Mouse (Mus musculus) left cerebral cortex, adult 18-20 months (tissue): ENCODE measurements around the gene Map4k4. TPM values are rescaled to one million over a fixed set of nuclear protein-coding genes. Genes with fewer than 3 reads are reported as not detected.

Experiments used
- DNase-seq, 2 experiments: peaks; one replicate each; pipeline ENCODE4 v3.0.0; 2021 to 2022; ENCODE audit warnings: low spot score in 2 of 2, mixed read lengths in 1 of 2
- total RNA-seq, 2 experiments: library from RNA; stranded (reverse); gene quantifications; 2 replicates each; pipeline ENCODE4 v1.2.3; 2021

The Map4k4 gene
- total RNA-seq, 2 experiments from 2014 or later, result 87.1 to 95.0 TPM

DNA sequence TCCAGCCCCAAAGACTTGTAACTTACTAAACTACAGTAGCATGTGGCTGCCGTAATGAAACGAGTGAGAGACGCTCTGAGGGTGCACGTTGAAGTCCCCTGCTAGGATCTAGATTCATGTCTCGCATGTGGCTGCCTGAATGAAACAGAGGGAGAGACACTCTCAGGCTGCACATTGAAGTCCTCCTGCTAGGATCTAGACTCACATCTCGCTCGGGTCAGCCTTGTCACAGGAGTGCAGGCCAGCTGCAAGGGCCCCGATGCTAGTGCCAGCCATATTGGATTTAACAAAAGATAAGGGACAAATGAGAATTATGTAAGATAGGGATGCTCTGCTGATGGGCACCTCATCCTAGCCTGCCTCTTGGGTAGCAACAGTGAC lies 130.3 kb downstream of the Map4k4 start:
- no peak for DNase-seq

DNA sequence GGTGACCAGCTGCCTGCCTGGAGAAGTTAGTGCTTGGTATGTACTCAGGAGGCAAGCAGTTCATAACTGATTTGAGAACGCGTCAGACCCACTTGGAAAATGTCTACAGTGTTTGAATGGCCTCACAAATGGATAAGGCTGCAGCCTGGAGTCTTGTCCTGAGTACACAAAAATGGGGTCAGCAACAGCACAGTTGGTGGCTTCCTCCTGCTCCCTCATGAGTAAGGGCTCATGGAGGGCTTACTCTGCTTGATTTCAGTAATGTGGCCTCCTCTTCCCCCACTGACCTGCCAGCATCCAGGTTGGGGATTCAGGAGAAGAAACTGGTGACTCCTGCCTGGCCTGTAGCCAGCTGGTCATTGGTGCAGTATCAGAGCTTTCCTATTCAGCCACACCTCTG lies 130.9 kb downstream of the Map4k4 start:
- DNase-seq, result no peak

DNA sequence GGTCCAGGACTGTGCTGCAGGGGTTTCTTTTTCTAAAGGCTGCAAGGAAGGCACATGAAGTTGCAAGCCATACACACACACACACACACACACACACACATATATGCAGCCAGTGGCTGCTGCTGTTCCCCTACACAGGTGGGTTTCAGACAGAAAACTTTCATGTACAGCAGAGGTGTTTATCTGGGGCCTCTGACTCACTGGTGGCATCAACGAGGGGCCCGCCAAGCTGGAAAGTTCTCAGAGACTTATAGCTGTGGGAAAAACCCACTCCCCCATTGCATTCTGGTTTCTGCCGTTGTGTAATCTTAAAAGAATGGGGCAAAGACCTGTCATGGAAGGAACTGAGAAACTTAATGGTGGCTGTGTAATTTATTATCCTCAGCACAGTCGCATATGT lies 132.6 kb downstream of the Map4k4 start:
- no peak for DNase-seq

DNA sequence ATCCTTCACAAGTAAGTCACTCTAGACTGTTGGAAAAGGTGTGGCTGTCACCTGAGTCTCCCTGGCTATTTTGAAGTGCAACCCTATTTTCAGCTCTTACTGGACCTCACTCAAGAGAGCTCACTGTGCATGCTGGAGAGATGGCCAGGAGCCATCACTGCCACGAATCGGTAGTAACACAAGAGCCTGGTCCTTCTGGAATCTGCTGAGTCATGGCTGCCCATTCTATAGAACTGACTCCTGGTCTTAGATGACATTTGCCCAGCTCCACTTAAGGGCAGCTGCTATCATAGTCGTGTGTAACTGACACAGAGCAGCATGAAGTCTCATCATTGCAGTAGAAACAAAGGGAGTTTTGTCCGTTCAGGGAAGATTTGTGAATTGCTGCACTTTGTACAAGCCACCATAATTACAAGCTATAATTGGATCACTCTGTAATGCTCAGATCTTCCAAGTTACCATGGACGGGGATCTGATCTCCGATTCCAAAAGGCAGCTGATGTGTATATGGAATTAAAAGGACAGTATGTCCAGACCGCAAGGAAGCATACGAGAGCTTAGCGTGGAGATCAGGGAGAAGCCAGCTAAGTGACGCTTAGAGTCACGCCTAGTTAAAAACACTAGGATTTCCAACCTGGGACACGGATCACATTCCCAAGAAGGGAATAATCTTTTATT lies 133.2 kb downstream of the Map4k4 start:
- DNase-seq, result no peak

DNA sequence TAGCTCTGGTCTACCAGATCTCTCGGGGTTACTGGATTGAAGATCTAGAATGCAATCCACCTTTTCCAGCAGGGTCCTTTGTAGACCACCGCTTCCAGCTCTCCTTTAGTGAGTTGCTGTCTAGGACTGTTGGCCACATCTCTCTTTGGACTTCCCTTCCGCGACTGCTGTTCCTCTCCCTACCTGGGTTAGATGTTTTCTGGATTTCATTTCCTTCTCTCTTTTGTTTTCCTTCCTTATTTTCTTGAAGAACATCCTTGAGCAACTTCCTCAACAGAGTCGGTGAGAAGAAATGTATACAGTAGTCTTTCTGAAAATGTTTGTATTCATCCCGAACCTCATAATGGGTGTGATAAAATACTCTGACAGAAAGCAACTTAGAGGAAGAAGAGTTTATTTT lies 137.1 kb downstream of the Map4k4 start:
- DNase-seq, result no peak

DNA sequence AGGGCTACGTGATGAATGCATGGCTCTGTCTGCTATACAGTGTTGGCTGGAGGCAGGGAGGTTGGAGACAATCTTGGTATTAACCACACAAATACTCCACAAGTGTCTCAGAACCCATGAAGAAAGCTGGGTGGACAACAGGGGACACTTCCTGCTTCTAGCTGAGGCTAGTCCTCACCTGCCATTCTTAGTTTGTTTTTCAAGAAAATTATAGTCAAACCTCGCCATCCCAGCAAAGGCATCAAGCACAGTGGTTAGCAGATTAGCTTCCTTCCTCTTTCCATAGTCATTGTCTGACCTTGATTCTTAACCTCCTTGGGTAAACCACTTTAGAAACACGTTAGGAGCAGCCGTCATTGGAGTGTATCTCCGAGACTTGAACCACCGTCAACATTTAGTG lies 145.0 kb downstream of the Map4k4 start:
- no peak for DNase-seq

DNA sequence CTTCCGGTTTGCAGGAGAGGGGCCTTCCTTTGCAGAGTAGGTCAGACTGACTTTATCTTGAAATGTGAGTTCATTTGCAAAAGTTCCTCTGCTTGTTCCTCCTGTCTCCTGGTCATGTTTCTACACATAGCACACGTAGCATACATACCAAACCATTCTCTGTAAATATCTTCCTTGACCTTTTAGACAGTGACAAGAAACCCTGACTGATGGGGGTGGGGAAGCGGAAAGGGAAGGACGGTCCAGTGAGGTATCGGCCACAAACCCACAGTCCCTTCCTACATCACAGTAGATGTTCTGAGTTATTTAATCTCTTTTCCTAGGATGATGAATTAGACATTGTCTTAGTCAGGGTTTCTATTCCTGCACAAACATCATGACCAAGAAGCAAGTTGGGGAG lies 145.9 kb downstream of the Map4k4 start:
- no peak for DNase-seq

DNA sequence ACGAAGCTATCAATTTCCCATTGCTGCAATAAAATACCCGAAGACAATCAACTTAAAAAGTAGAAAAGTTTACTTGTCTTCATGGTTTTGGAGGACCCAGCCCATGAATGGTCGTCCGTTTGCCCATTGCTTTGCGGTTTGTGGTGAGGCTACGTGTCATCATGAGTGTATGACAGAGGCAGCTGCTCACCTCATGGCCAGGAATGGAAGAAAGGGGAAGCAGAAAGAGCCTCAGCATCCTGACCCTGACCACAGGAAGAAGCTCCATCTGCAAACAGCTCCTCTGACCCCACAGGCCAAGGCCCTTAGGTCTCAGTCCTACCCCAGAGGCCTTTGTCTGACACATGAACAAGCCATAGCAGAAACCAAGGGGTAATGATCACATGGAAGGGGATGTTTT lies 150.4 kb downstream of the Map4k4 start:
- DNase-seq, result no peak

DNA sequence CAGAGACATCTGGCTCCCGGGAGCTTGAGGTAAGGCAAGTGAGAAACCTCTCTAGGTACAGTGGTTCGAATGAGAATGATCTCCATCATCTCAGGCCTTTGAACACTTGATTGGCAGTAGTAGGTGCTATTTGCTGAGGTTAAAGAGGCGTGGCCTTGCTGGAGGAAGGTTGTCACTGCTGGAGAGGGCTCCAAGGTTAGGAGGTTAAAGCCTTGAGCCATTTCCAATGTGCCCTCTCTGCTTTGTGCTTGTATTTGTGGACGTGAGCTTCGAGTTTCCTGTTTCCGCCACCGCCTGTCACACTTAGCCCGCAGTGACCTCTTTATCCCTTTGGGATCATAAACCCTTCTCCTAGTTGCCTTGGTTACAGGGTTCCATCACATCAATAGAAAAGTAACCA lies 151.4 kb downstream of the Map4k4 start:
- DNase-seq, result no peak

DNA sequence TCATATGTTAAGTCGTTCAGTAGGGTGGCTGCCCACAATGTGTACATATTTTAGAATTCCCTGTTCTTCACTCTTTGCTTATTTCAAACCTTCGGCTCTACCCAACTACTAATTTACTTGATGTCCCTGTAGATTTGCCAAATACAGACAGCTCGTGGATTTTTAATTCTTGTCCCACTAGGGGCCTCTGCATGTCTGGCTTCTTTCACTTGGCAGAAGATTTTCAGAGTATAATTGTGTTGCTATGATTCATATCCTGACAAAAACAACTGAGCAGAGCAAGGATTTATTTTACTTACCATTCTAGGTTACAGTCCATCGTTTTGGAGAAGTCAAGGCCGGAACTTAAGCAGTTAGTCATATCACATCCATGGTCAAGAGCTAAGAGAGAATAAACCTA lies 152.4 kb downstream of the Map4k4 start:
- no peak for DNase-seq

DNA sequence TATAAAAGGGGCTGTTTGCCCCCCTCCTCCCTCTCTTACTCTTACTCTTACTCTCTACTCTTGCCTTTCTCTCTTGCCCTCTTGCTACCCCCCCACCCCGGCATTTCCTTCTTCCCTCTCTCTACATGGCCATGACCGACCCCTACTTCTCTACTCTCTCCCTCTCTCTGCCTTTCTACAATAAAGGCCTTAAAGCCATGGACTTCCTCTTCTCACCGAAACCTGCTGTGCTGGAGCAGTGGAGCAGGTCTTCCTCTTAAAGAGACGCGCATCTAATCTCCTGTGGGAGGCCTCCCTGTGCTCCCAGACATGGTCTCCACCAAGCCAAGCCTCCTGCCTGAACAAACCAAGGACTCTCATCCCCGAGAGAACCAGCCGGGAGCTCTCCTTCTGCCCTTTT lies 154.3 kb downstream of the Map4k4 start:
- DNase-seq, result no peak

DNA sequence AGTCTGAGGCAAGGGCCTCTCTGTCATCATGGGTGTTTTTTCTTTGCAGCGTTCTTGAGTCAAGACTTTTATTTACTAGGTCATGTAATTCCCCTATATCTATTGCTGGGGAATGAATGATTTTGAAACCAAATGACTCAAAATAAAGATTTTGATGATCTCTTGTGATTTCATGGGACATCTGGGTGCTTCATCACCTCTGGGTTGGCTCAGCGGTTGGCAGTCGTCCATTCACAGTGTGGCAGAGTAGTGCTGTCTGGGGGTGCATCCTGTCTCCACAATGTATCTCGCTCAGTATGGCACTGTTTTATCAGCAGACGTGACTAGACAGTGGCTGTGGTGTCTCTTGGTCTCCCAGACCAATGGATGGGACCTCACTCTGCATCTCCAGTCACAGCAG lies 155.2 kb downstream of the Map4k4 start:
- peak in 1 of 2 experiments; percentile 24 for DNase-seq

DNA sequence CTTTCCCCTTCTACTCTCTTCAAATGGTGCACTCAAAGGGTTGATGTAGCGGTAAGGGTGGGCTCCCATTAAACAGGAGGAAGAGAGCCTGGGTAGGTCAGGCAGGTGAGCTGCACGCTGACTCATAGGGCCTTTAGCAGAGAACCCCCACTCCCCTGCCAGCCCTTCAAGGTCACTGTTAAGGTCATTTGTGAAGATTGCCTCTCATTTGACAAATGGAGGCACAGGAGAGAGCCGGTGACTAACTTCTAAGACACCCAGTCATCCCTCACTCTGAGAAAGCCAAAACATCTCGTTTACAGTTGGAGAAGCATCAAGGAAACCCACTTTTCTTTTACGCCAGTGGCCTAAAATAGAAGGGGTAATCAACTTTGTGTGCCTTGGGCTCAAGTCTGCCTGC lies 156.6 kb downstream of the Map4k4 start:
- no peak for DNase-seq

DNA sequence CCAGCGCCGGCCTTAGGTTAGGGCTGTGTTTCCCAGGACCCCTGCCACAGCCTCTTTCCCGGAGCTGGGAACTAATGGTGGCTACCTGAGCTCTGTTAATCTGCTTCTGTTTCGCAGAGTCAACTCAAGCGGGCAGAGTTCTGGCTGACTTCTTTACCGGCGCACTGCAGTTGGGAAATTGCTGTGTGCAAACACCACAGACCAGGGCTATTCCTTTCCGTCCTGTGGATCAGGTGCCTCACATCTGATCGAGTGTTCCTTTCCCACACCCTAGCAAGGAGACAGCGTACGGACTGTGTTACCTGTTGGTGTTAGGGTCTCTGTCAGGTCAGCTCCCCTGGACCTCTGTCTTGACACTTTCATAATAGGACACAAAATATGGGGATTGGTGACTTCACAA lies 157.3 kb downstream of the Map4k4 start:
- no peak for DNase-seq

DNA sequence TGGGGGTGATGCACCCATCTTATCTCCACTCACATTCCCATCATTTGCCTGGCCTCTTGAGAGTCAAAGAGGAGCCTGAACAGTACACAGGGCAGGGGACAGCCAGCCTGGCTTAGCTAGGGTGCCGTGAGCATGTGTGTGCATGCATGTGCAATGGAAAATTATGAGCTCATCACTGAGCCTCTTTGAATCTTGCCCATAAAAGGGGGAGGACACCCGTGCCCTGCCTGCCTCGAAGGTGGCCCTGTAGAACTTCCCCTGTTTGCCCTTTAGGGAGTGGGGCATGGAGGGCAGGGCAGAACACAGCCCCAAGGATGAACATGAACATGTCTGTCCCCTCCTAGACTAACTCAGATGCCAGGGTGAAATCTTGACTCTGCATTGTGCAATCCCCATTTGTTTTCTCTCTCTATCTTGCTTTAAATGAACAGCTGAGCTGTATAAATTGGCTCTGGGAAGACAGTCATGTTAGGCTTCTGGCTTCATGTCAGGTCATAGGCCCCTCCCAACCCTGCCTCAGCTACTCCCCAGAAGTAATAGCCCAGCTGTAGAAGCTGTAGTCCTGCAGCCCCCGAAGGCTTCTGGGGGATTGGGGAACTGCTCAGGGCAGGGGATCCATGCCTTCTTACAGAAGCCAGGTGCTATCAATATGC lies 158.5 kb downstream of the Map4k4 start:
- DNase-seq, result no peak

DNA sequence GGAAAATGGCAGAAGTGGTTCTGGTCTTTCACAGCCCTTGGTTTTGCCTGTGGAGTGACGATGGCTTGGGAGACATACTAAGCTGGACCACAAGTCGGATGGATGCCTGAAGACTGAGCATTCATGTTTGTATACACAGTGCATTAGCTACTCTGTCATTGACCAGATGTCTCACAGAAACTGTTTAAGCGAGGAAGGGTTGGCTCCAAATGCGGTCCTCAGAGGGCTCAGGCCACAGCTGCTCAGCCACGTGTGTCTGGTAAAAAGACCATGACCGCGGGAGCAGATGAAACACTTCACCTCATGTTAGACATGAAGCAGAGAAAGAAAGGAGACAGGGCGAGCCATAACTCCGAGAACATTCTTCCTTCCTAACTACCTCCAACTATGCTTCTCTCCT lies 160.6 kb downstream of the Map4k4 start:
- DNase-seq, result no peak

DNA sequence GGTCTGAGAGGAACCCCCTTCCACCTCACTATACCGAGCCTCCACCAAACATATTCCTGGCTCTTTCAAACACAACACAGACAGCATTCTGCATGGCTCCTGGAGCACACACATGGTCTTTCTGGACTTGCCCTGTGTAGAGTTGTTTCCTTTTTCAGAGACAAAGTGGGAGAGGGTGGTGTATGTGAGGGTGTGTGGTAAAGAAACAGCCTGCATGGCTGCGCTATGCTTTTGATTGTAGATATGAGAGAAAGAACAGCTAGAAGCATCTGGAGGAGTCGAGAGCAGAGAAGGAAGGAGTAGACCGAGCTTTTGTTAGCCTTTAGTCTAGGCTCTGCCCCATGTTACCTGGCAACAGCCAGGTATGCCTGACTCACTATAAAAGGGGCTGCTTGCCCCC lies 162.7 kb downstream of the Map4k4 start:
- no peak for DNase-seq

DNA sequence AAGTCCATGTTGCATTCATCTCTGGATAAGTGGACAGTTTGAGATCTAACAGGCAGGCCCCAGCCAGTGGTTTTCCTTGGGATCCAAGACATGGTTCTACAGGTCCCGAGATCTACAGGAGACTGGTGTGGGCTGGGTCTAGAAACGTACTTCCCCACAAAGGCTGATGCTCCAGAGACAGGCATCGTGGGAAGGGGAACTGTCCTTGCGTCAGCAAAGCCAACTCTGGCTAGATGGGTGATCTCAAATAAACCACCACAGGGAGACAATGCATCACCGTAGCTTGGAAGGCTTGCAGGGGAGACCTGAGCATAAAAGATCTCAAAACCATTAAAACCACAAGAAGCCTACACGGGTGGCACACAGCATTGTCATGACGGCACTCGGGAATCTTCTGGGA lies 163.8 kb downstream of the Map4k4 start:
- DNase-seq, result no peak

DNA sequence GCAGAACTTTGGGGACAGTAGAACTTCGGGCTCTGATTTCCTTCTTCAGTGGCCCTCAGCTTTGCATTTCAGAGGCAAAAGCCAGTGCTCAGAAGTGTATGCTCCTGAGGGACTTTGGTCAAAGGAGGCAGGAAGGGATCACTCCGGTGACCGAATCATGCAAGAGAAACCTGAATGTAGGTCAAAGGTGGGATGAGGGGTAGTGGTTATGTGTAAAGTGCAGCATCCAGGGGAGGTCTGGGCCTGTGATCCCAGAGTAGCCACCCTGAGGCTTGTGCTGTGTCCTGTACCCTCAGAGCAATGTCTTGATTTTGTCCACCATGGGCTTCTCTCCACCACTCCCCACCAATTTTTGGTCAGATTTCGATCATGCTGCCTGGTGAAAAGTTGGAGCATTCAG lies 171.8 kb downstream of the Map4k4 start:
- DNase-seq, result no peak

DNA sequence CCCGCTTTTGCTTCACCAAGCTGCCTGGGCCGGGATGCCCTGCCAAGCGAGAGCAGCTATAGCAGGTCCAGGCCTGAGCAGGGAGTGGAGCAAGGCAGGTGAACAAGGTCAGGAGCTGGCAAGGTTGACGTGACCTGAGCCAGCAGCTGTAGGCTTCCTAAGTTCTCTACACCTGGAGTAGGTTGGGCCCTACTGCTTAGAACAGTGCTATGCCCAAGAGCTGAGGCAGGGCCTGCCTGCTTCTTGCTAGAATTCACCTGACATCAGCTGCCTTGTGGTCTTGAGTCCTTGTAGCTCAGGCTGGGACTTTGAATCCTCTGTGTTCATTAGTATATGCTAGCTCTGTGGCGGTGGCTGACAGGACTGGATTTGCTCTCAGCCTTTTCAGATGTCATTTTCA lies 173.1 kb downstream of the Map4k4 start, which contains the start of gene Il1r2:
Il1r2 (plus strand) TSS at position 301 of the 400 bp plus-strand sequence.
- no peak for DNase-seq
